Mouse (Mus musculus) ES-E14 (cell line): ENCODE data around the gene Taok3. TPM values are rescaled to one million over a fixed set of nuclear protein-coding genes. Genes with fewer than 3 reads are reported as not detected.
"Not testable (repeated sequence)": the region's sequence is repeated elsewhere in the genome, so short reads cannot be mapped to it uniquely, and the experiment has no call there.

ENCODE experiments used
- DNase-seq: peaks from one replicate; pipeline ENCODE4 v3.0.0-alpha.2; 2013; ENCODE audit warnings: low read depth, low spot score
- H3K27ac ChIP-seq: 2 replicates; pipeline ENCODE4 v1.5.1; 2012; ENCODE audit warnings: low read depth, mild to moderate bottlenecking, low read length, moderate library complexity, mixed read lengths; ENCODE audit not compliant: poor library complexity, insufficient read depth, severe bottlenecking
- H3K36me3 ChIP-seq: 2 replicates; pipeline ENCODE4 v1.6.1; 2012; ENCODE audit warnings: mild to moderate bottlenecking, low read length, moderate library complexity, mixed read lengths; ENCODE audit not compliant: control insufficient read depth, poor library complexity, insufficient read depth, severe bottlenecking
- H3K4me1 ChIP-seq, 2 experiments: fragments of 150-350 bp in 1 of 2; sonication (generic) in 1 of 2; 2 replicates each; pipeline ENCODE4 v1.6.1; 2012; ENCODE audit warnings: low read length in 2 of 2, mild to moderate bottlenecking in 1 of 2, mixed read lengths in 1 of 2; ENCODE audit not compliant: control insufficient read depth in 2 of 2, insufficient read depth in 2 of 2, poor library complexity in 1 of 2
- H3K4me3 ChIP-seq, 2 experiments: fragments of 150-350 bp in 1 of 2; sonication (generic) in 1 of 2; 2 replicates each; pipeline ENCODE4 v1.5.1; 2012; ENCODE audit warnings: low read length in 2 of 2, low read depth in 1 of 2, mild to moderate bottlenecking in 1 of 2, mixed read lengths in 1 of 2; ENCODE audit not compliant: insufficient read depth in 1 of 2, poor library complexity in 1 of 2, severe bottlenecking in 1 of 2
- H3K9ac ChIP-seq: 2 replicates; pipeline ENCODE4 v1.6.1; 2012; ENCODE audit warnings: low read depth, mild to moderate bottlenecking, low read length, mixed read lengths; ENCODE audit not compliant: poor library complexity, insufficient read depth, severe bottlenecking
- H3K9me3 ChIP-seq: fragments of 150-350 bp; sonication (generic); 2 replicates; pipeline ENCODE4 v1.6.1; 2012; ENCODE audit warnings: low read depth, mild to moderate bottlenecking, low read length; ENCODE audit not compliant: control insufficient read depth, insufficient read depth
- CHD2 ChIP-seq: IDR thresholded peaks from 2 replicates; pipeline ENCODE4 v1.6.1; 2014; ENCODE audit warnings: mild to moderate bottlenecking, low read depth, low read length, inconsistent platforms
- HCFC1 ChIP-seq: IDR thresholded peaks from 2 replicates; pipeline ENCODE4 v1.6.1; 2012; ENCODE audit warnings: low read length, inconsistent platforms, borderline replicate concordance; ENCODE audit not compliant: insufficient read depth
- MAFK ChIP-seq: IDR thresholded peaks from 2 replicates; pipeline ENCODE4 v1.6.1; 2014; ENCODE audit warnings: mild to moderate bottlenecking, low read depth, low read length, inconsistent platforms; ENCODE audit not compliant: insufficient read depth
- ZC3H11A ChIP-seq: IDR thresholded peaks from 2 replicates; pipeline ENCODE4 v1.6.1; 2012; ENCODE audit warnings: low read depth, mild to moderate bottlenecking, inconsistent platforms, low read length, borderline replicate concordance
- ZNF384 ChIP-seq: IDR thresholded peaks from 2 replicates; pipeline ENCODE4 v1.6.1; 2012; ENCODE audit warnings: low read depth, low read length, inconsistent platforms
- in situ Hi-C, 2 experiments: fragments of 600-800 bp; cut with MboI; formaldehyde crosslinking; loops; one replicate each; pipeline ENCODE4 v1.15.1; 2025; ENCODE audit warnings: low sequenced_read_pairs in 2 of 2, inconsistent platforms in 1 of 2; ENCODE audit not compliant: unreplicated experiment in 2 of 2
- total RNA-seq: library from RNA; depleted of rRNA; stranded (reverse); fragments of 300-350 nt; gene quantifications from 2 replicates; pipeline ENCODE4 v1.2.3, GENCODE M21; 2012

The Taok3 gene
- total RNA-seq, 1 experiment, result 6.9 TPM

DNA sequence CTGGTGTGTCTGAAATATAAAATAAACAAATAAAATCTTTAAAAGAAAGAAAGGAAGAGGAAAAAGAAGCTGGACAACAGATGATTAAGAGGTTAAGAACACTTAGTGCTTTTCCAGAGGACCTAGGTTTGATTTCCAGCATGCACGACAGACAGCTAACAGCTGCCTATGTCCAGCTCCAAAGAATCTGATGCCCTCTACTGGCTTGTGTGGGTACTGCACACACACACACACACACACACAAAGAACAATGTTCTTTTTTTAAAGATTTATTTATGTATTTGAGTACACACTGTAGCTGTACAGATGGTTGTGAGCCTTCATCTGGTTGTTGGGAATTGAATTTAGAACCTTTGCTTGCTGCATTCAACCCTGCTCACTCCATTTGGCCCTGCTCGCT, 170.2 kb downstream of the Taok3 start:
- in situ Hi-C loops, result no loop called here
- Histone ChIP-seq H3K9ac (no peak overlapping the region), H3K9me3 (no peaks in the 10 kb centered on the region), H3K4me3 (no peak overlapping the region), H3K27ac (no peak overlapping the region), H3K36me3 (peaks cover 9% of the 10 kb centered on the region; the same call in 1 of the 2 replicates), H3K4me1 (peaks cover 7 to 20% of the 10 kb centered on the region in 2 experiments; a peak in 2 of 4 replicates)
- DNase-seq, result no peak
- TF ChIP-seq ZNF384 (no peak), ZC3H11A (no peak), HCFC1 (no peak), CHD2 (no peak), MAFK (no peak)

- H3K9ac ChIP-seq, result no peak overlapping the region
- H3K27ac ChIP-seq, result no peak overlapping the region
- DNase-seq, result no peak
- in situ Hi-C loops, result no loop called here
- TF ChIP-seq HCFC1 (no peak), ZNF384 (no peak), ZC3H11A (peak; percentile 60; the same call in 1 of the 2 replicates), CHD2 (no peak)
- peaks cover 7 to 16% of the 10 kb centered on the region in 2 experiments; a peak in 2 of 4 replicates for H3K4me1 ChIP-seq
- H3K9me3 ChIP-seq, result no peaks in the 10 kb centered on the region
- H3K4me3 ChIP-seq, result no peak overlapping the region
- H3K36me3 ChIP-seq, result peaks cover 2% of the 10 kb centered on the region; the same call in 1 of the 2 replicates
Measured at GRCm38 (mm10) chr5:117291312-117291711, 171.4 kb downstream of the Taok3 start.

DNA sequence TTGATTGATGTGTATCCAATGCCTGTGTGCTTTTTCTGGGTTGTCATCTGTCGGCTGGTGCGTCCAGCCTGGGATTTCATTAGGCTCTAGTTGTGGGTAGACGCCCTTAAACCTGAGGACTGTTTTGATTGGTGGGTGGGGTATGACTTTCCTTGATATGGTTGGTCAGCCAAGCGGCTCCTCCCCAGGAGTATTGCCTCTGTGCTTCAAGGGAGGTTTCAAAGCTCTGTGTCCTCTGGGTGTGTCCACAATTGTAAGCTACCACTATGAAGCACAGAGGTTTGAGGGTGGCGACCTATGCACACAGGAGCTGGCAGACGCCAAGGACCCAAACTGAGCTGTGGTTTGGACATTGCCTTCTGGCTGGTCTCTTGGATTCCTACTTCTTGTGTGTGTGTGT, 172.6 kb downstream of the Taok3 start:
- H3K9ac ChIP-seq, result no peak overlapping the region; the same call in 1 of the 2 replicates
- H3K36me3 ChIP-seq, result no peaks in the 10 kb centered on the region
- H3K4me1 ChIP-seq, result peaks cover 7 to 16% of the 10 kb centered on the region in 2 experiments; a peak in 2 of 4 replicates
- no peaks in the 10 kb centered on the region for H3K9me3 ChIP-seq
- TF ChIP-seq CHD2 (no peak), HCFC1 (no peak), ZNF384 (no peak), MAFK (no peak), ZC3H11A (no peak)
- peak overlapping the region; percentile 34; the same call in 1 of the 2 replicates for H3K27ac ChIP-seq
- H3K4me3 ChIP-seq, result peak overlapping the region; percentile 29 to 31; a peak in 3 of 4 replicates
- in situ Hi-C loops, result no loop called here
- peak; percentile 74 for DNase-seq

- peaks cover 7 to 14% of the 10 kb centered on the region in 2 experiments; a peak in 2 of 4 replicates for H3K4me1 ChIP-seq
- H3K27ac ChIP-seq, result peak overlapping the region; percentile 20; the same call in 1 of the 2 replicates
- H3K36me3 ChIP-seq, H3K9me3 ChIP-seq, DNase-seq, in situ Hi-C loops, H3K4me3 ChIP-seq, H3K9ac ChIP-seq: not testable (repeated sequence)
- TF ChIP-seq MAFK, result peak; percentile 62; the same call in 1 of the 2 replicates
Measured at GRCm38 (mm10) chr5:117293776-117294175, 173.8 kb downstream of the Taok3 start.

DNA sequence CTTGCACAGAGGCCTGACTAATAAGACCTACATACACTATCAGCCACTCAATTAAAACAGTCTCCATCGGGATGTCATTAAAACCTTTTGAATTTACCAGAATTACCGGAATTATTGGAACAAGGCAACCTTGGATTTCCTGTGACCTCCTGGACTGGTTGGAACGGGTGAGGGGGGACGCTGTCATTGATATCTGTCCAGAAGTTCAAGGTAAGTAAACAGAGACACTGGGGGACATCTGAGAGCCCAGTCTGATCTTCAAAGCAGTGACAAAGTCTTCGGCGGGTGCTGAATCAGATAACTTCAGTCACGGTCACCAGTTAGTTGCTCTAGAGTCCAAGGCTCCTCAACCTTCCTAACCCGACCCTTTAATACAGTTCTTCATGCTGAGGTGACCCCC, 175.1 kb downstream of the Taok3 start:
- no peaks in the 10 kb centered on the region for H3K36me3 ChIP-seq
- no peak for TF ChIP-seq ZC3H11A
- no peak for TF ChIP-seq MAFK
- no peak for TF ChIP-seq CHD2
- no peak for TF ChIP-seq HCFC1
- no peak for TF ChIP-seq ZNF384
- H3K9me3 ChIP-seq, result no peaks in the 10 kb centered on the region
- in situ Hi-C loops, result no loop called here
- no peak overlapping the region for H3K27ac ChIP-seq
- no peak overlapping the region; the same call in 1 of the 2 replicates for H3K9ac ChIP-seq
- no peak for DNase-seq
- peaks cover 7 to 14% of the 10 kb centered on the region in 2 experiments; a peak in 2 of 4 replicates for H3K4me1 ChIP-seq
- no peak overlapping the region for H3K4me3 ChIP-seq
